Mouse (Mus musculus) MEL (cell line): ENCODE measurements at regions not wholly inside any gene's neighbourhood (a gene's known extent, or its start where the extent isn't known, plus 50 kb on each side); places are given as distances from the start of the nearest gene placed in this dataset.

Experiments used
- DNase-seq: peaks from one replicate; pipeline ENCODE4 v3.0.0; 2011; ENCODE audit warnings: low read depth, low spot score
- H3K27ac ChIP-seq: 2 replicates; pipeline ENCODE4 v1.5.1; 2012; ENCODE audit warnings: low read depth, mild to moderate bottlenecking, control low read depth, low read length, moderate library complexity; ENCODE audit not compliant: control insufficient read depth
- H3K27me3 ChIP-seq, 2 experiments: fragments of 150-350 bp in 1 of 2; sonication (generic) in 1 of 2; 2 replicates each; pipeline ENCODE4 v1.6.1; 2012; ENCODE audit warnings: low read length in 2 of 2, mild to moderate bottlenecking in 2 of 2, improper control_type of control experiment in 1 of 2, moderate library complexity in 1 of 2; ENCODE audit not compliant: insufficient read depth in 2 of 2, control insufficient read depth in 1 of 2
- H3K36me3 ChIP-seq, 2 experiments: 2 replicates each; pipeline ENCODE4 v1.6.1; 2012 to 2014; ENCODE audit warnings: low read length in 2 of 2, improper control_type of control experiment in 1 of 2, inconsistent platforms in 1 of 2, mild to moderate bottlenecking in 1 of 2; ENCODE audit not compliant: insufficient read depth in 2 of 2, control insufficient read depth in 1 of 2
- H3K4me1 ChIP-seq, 2 experiments: fragments of 150-350 bp in 1 of 2; sonication (generic) in 1 of 2; 2 replicates each; pipeline ENCODE4 v1.6.1; 2012; ENCODE audit warnings: low read length in 2 of 2, improper control_type of control experiment in 1 of 2, mild to moderate bottlenecking in 1 of 2; ENCODE audit not compliant: insufficient read depth in 2 of 2, control insufficient read depth in 1 of 2
- H3K4me3 ChIP-seq, 2 experiments: fragments of 150-350 bp in 1 of 2; sonication (generic) in 1 of 2; 2 replicates each; pipeline ENCODE4 v1.5.1; 2012; ENCODE audit warnings: low read depth in 2 of 2, low read length in 2 of 2, mild to moderate bottlenecking in 2 of 2, moderate library complexity in 2 of 2, control low read depth in 1 of 2, improper control_type of control experiment in 1 of 2; ENCODE audit not compliant: control insufficient read depth in 1 of 2, insufficient read depth in 1 of 2
- H3K79me2 ChIP-seq: 2 replicates; pipeline ENCODE4 v1.6.1; 2012; ENCODE audit warnings: mild to moderate bottlenecking, low read length, moderate library complexity; ENCODE audit not compliant: control insufficient read depth, poor library complexity, insufficient read depth
- H3K9ac ChIP-seq: 2 replicates; pipeline ENCODE4 v1.6.1; 2012; ENCODE audit warnings: low read depth, mild to moderate bottlenecking, control low read depth, low read length, moderate library complexity; ENCODE audit not compliant: control insufficient read depth, poor library complexity, severe bottlenecking
- H3K9me3 ChIP-seq: fragments of 150-350 bp; sonication (generic); replicated peaks from 2 replicates; pipeline ENCODE4 v1.6.1; 2012; ENCODE audit warnings: mild to moderate bottlenecking, low read length, improper control_type of control experiment, moderate library complexity; ENCODE audit not compliant: insufficient read depth
- CHD1 ChIP-seq: IDR thresholded peaks from 2 replicates; pipeline ENCODE4 v1.6.1; 2012; ENCODE audit warnings: low read depth, mild to moderate bottlenecking, inconsistent platforms, low read length, improper control_type of control experiment
- CTCF ChIP-seq, 3 experiments: IDR thresholded peaks in 2 of 3; conservative IDR thresholded peaks in 1 of 3; 2 replicates each; pipeline ENCODE4 v1.5.1; 2011 to 2012; ENCODE audit warnings: low read length in 3 of 3, low read depth in 2 of 3, mild to moderate bottlenecking in 2 of 3, improper control_type of control experiment in 1 of 3, inconsistent platforms in 1 of 3, mixed read lengths in 1 of 3, moderate library complexity in 1 of 3; ENCODE audit not compliant: control insufficient read depth in 1 of 3, insufficient read depth in 1 of 3, poor library complexity in 1 of 3, severe bottlenecking in 1 of 3
- MAFK ChIP-seq: IDR thresholded peaks from 2 replicates; pipeline ENCODE4 v1.6.1; 2011; ENCODE audit warnings: low read depth, mild to moderate bottlenecking, low read length, improper control_type of control experiment, borderline replicate concordance
- MAX ChIP-seq: IDR thresholded peaks from 2 replicates; pipeline ENCODE4 v1.6.1; 2011; ENCODE audit warnings: low read length, improper control_type of control experiment
- MEF2A ChIP-seq: IDR thresholded peaks from 2 replicates; pipeline ENCODE4 v1.6.1; 2014; ENCODE audit warnings: low read depth, mild to moderate bottlenecking, inconsistent platforms, low read length, improper control_type of control experiment; ENCODE audit not compliant: poor library complexity, insufficient replicate concordance, severe bottlenecking; ENCODE audit errors: extremely low read depth
- MYB ChIP-seq: IDR thresholded peaks from 2 replicates; pipeline ENCODE4 v1.6.1; 2011; ENCODE audit warnings: mild to moderate bottlenecking, low read depth, low read length, improper control_type of control experiment
- NELFE ChIP-seq: IDR thresholded peaks from 2 replicates; pipeline ENCODE4 v1.6.1; 2011; ENCODE audit warnings: low read depth, low read length, improper control_type of control experiment
- NRF1 ChIP-seq: IDR thresholded peaks from 2 replicates; pipeline ENCODE4 v1.6.1; 2014; ENCODE audit warnings: low read depth, mild to moderate bottlenecking, inconsistent platforms, low read length, improper control_type of control experiment, moderate library complexity; ENCODE audit not compliant: poor library complexity, insufficient read depth, severe bottlenecking
- POLR2AphosphoS2 ChIP-seq: IDR thresholded peaks from 2 replicates; pipeline ENCODE4 v1.6.1; 2011; ENCODE audit warnings: low read length, improper control_type of control experiment
- POLR2AphosphoS5 ChIP-seq: IDR thresholded peaks from 2 replicates; pipeline ENCODE4 v1.6.1; 2012; ENCODE audit warnings: low read depth, borderline replicate concordance, mild to moderate bottlenecking, inconsistent platforms, low read length, moderate library complexity, mixed read lengths
- RAD21 ChIP-seq: IDR thresholded peaks from 2 replicates; pipeline ENCODE4 v1.6.1; 2011; ENCODE audit warnings: mild to moderate bottlenecking, low read depth, low read length, improper control_type of control experiment
- SIN3A ChIP-seq: IDR thresholded peaks from 2 replicates; pipeline ENCODE4 v1.6.1; 2012; ENCODE audit warnings: low read length, improper control_type of control experiment, inconsistent platforms
- TAL1 ChIP-seq: IDR thresholded peaks from 2 replicates; pipeline ENCODE4 v1.6.1; 2012; ENCODE audit warnings: mild to moderate bottlenecking, inconsistent platforms, low read length, moderate library complexity, mixed read lengths
- TCF12 ChIP-seq: IDR thresholded peaks from 2 replicates; pipeline ENCODE4 v1.6.1; 2014; ENCODE audit warnings: low read depth, mild to moderate bottlenecking, inconsistent platforms, low read length, improper control_type of control experiment, moderate library complexity
- USF1 ChIP-seq: IDR thresholded peaks from 2 replicates; pipeline ENCODE4 v1.6.1; 2014; ENCODE audit warnings: low read depth, mild to moderate bottlenecking, inconsistent platforms, low read length, improper control_type of control experiment, moderate library complexity
- ZC3H11A ChIP-seq: IDR thresholded peaks from 2 replicates; pipeline ENCODE4 v1.6.1; 2012; ENCODE audit warnings: low read depth, mild to moderate bottlenecking, inconsistent platforms, low read length, improper control_type of control experiment
- ZKSCAN1 ChIP-seq: IDR thresholded peaks from 2 replicates; pipeline ENCODE4 v1.6.1; 2012; ENCODE audit warnings: low read depth, mild to moderate bottlenecking, inconsistent platforms, low read length, improper control_type of control experiment, moderate library complexity
- ZMIZ1 ChIP-seq: IDR thresholded peaks from 2 replicates; pipeline ENCODE4 v1.6.1; 2012; ENCODE audit warnings: low read depth, mild to moderate bottlenecking, inconsistent platforms, low read length, improper control_type of control experiment, moderate library complexity

- no peak for DNase-seq
- no peaks in the 10 kb centered on the region for H3K79me2 ChIP-seq
- H3K9ac ChIP-seq: no peak overlapping the region
- no peak for TF ChIP-seq RAD21
- TF ChIP-seq POLR2AphosphoS2: no peak
- TF ChIP-seq SIN3A: no peak
- no peak for TF ChIP-seq ZMIZ1
- TF ChIP-seq ZC3H11A: no peak
- TF ChIP-seq NELFE: no peak
- TF ChIP-seq MAX: no peak
- TF ChIP-seq TAL1: no peak
- no peak for TF ChIP-seq MYB
- TF ChIP-seq NRF1: no peak
- TF ChIP-seq MEF2A: no peak
- no peak for TF ChIP-seq CHD1
- no peak for TF ChIP-seq POLR2AphosphoS5
- TF ChIP-seq ZKSCAN1: no peak
- TF ChIP-seq MAFK: no peak
- no peak for TF ChIP-seq CTCF (IDR thresholded peaks at IDR 0.05 in 2 of 3, conservative IDR thresholded peaks at IDR 0.05 in 1 of 3; ENCODE audit: control insufficient read depth in 1 of 3, insufficient read depth in 1 of 3, low read depth in 2 of 3, low read length in 3 of 3, poor library complexity in 1 of 3, severe bottlenecking in 1 of 3)
- no peak overlapping the region for H3K27ac ChIP-seq
- no peaks in the 10 kb centered on the region for H3K9me3 ChIP-seq
- no peaks in the 10 kb centered on the region for H3K36me3 ChIP-seq
- no peaks in the 10 kb centered on the region for H3K27me3 ChIP-seq
- H3K4me3 ChIP-seq: no peak overlapping the region
- H3K4me1 ChIP-seq: no peaks in the 10 kb centered on the region
Measured at GRCm38 (mm10) chr17:47246605-47247004, 122.1 kb upstream of the Mrps10 start.

- no peaks in the 10 kb centered on the region for H3K9me3 ChIP-seq
- no peak for DNase-seq
- H3K27me3 ChIP-seq: no peaks in the 10 kb centered on the region
- TF ChIP-seq TCF12 (no peak), USF1 (no peak)
- H3K9ac ChIP-seq: no peak overlapping the region
- H3K4me1 ChIP-seq: no peaks in the 10 kb centered on the region
- H3K79me2 ChIP-seq: no peaks in the 10 kb centered on the region
- H3K36me3 ChIP-seq: no peaks in the 10 kb centered on the region
- H3K4me3 ChIP-seq: no peak overlapping the region
- no peak overlapping the region for H3K27ac ChIP-seq
Measured at GRCm38 (mm10) chr17:47245635-47246034, 123.1 kb upstream of the Mrps10 start.
